Mouse (Mus musculus) C2C12 (cell line): ENCODE measurements around the gene Stk11ip. TPM values are rescaled to one million over a fixed set of nuclear protein-coding genes. Genes with fewer than 3 reads are reported as not detected.

Experiments used
- H3K27me3 ChIP-seq: one replicate; pipeline ENCODE4 v1.6.1; 2011; ENCODE audit not compliant: control insufficient read depth, insufficient read depth, insufficient read length
- H3K36me3 ChIP-seq: one replicate; pipeline ENCODE4 v1.6.1; 2011; ENCODE audit not compliant: control insufficient read depth, insufficient read depth
- H3K4me3 ChIP-seq: one replicate; pipeline ENCODE4 v1.5.1; 2011; ENCODE audit warnings: mild to moderate bottlenecking, control low read depth; ENCODE audit not compliant: poor library complexity, insufficient read depth, severe bottlenecking
- H3K79me2 ChIP-seq: one replicate; pipeline ENCODE4 v1.6.1; 2011; ENCODE audit not compliant: control insufficient read depth, insufficient read depth
- H3K79me3 ChIP-seq: one replicate; pipeline ENCODE4 v1.6.1; 2011; ENCODE audit warnings: low read depth, control low read depth
- H3ac ChIP-seq: one replicate; pipeline ENCODE3; 2011; ENCODE audit warnings: low read depth; ENCODE audit not compliant: control insufficient read depth, insufficient read length
- CEBPB ChIP-seq: IDR thresholded peaks from one replicate; pipeline ENCODE4 v1.6.1; 2011; ENCODE audit warnings: low read depth, mild to moderate bottlenecking, control low read depth, moderate library complexity
- CTCF ChIP-seq: IDR thresholded peaks from one replicate; pipeline ENCODE4 v1.5.1; 2011; ENCODE audit not compliant: control insufficient read depth, insufficient read depth, insufficient read length
- FOSL1 ChIP-seq: IDR thresholded peaks from one replicate; pipeline ENCODE4 v1.8.0; 2011; ENCODE audit warnings: mild to moderate bottlenecking, low read length; ENCODE audit not compliant: poor library complexity, insufficient read depth, severe bottlenecking
- MAX ChIP-seq: IDR thresholded peaks from one replicate; pipeline ENCODE4 v1.6.1; 2011; ENCODE audit warnings: mild to moderate bottlenecking, control low read depth
- MYOD1 ChIP-seq: IDR thresholded peaks from one replicate; pipeline ENCODE4 v1.6.1; 2011; ENCODE audit warnings: low read depth; ENCODE audit not compliant: control insufficient read depth, insufficient read length
- MYOG ChIP-seq: IDR thresholded peaks from one replicate; pipeline ENCODE4 v1.6.1; 2011; ENCODE audit not compliant: control insufficient read depth, insufficient read length; ENCODE audit errors: extremely low read depth
- USF1 ChIP-seq: IDR thresholded peaks from one replicate; pipeline ENCODE4 v1.6.1; 2011; ENCODE audit warnings: low read depth, mild to moderate bottlenecking, control low read depth, moderate library complexity
- polyA plus RNA-seq: library from polyadenylated mRNA; unstranded; fragments of >200 nt; fragmentation: generic; extraction: Trizol; gene quantifications from one replicate; pipeline ENCODE4 v1.2.1, GENCODE M21; 2012; ENCODE audit warnings: missing spikeins

The Stk11ip gene
- polyA plus RNA-seq, 1 experiment: 7.4 TPM

DNA sequence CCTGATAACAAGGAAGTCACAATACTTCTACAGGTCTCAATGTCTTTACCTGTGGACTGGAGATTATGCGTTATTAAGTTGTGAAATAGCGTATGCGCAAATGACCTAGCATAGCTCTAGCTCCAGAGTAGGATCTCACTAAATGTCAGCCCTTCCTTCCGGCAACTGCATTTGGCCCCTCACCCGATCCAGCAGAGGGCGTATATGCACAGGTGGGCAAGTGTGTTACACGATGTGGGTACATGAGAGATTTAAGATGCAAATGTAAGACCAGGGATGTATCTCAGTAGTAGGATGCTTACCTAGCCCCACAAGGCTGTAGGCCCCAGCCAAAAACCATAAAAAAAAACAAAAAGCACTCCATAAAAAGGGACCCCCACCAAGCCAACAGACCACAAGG lies 21.9 kb upstream of the Stk11ip start:
- TF ChIP-seq MYOG: no peak
- no peak for TF ChIP-seq MAX
- TF ChIP-seq MYOD1: no peak
- TF ChIP-seq CTCF: peak; percentile 10
- TF ChIP-seq USF1: no peak
- TF ChIP-seq CEBPB: no peak
- no peak for TF ChIP-seq FOSL1
- Histone ChIP-seq H3K27me3 (no peaks in the 10 kb centered on the region), H3K4me3 (no peak overlapping the region), H3ac (no peak overlapping the region), H3K36me3 (no peaks in the 10 kb centered on the region), H3K79me3 (no peaks in the 10 kb centered on the region), H3K79me2 (no peaks in the 10 kb centered on the region)

DNA sequence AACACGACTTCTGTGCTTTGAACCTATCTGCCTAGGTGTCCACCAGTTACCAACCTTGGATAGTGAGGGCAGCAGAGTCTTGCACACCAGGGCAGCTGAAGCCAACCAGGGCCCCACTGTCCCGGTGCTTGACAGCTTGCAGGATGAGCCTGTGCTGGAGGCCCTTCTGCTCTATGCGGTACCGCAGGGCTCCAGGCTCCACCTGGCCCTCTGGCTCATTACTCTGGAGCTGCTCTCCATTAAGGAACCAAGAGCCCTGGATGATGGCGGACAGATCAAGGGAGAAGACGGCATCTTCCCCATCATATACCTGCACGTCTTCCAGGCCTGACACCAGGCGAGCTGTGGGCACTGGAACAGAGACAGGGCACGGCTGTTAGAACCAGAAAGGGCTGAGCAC lies 19.4 kb upstream of the Stk11ip start:
- TF ChIP-seq MYOD1: no peak
- no peak for TF ChIP-seq MYOG
- no peak for TF ChIP-seq MAX
- TF ChIP-seq FOSL1: no peak
- TF ChIP-seq CTCF: no peak
- no peak for TF ChIP-seq CEBPB
- TF ChIP-seq USF1: no peak
- H3K79me2 ChIP-seq: no peaks in the 10 kb centered on the region
- H3K79me3 ChIP-seq: no peaks in the 10 kb centered on the region
- H3K36me3 ChIP-seq: no peaks in the 10 kb centered on the region
- peaks cover 1% of the 10 kb centered on the region for H3K27me3 ChIP-seq
- no peak overlapping the region for H3ac ChIP-seq
- H3K4me3 ChIP-seq: no peak overlapping the region

DNA sequence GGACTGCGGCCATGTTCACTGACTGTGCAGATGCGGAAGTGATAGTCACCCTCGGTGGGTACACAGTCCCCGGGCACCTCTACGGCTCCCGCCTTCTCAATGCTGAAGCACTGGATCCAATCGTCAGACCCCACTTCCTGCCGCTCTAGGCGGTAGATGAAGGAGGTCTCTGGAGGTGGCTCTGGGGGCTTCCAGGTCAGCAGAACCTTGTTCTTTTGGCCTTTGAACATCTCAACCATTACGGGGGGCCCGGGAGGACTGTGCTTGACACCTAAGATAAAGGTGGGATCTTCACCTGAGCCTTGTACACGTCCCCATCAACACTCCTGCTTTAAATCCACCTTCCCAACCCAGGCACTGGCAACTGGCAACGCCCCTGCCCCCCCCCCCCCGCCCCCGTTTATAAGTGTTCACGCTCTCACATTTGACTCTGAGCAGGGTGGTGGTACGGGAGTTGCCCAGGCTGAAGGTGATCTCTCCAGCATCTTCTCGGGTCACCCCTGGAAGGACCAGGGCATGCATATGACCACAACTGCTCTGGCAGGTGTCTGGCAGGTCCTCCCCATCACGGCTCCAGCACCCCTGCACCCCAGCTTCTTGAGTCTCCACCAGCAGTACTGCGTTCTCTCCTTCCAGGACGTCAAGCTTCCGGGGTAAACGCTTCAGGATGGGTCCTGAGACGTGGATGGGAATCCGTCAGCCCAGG lies 18.2 kb upstream of the Stk11ip start:
- Histone ChIP-seq H3K27me3 (peaks cover 4% of the 10 kb centered on the region), H3K79me2 (no peaks in the 10 kb centered on the region), H3K79me3 (no peaks in the 10 kb centered on the region), H3ac (no peak overlapping the region), H3K36me3 (no peaks in the 10 kb centered on the region), H3K4me3 (no peak overlapping the region)
- TF ChIP-seq MYOG: no peak
- no peak for TF ChIP-seq USF1
- no peak for TF ChIP-seq CEBPB
- no peak for TF ChIP-seq FOSL1
- TF ChIP-seq MYOD1: no peak
- no peak for TF ChIP-seq CTCF
- TF ChIP-seq MAX: no peak

DNA sequence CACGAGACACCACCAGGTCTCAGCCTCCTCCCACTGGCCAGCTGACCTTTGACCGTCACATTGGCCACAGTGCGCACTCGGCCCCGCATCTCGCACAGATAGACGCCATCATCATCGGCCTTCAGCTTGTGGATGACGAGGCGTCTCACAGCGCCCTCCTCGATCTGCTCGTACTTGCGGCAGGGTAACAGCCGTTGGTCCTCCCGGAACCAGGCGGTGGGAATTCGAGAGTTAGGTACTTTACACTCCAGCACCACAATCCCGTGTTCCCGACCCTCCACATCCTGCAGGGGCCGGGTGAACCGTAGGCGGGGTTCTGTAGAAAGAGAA lies 17.7 kb upstream of the Stk11ip start:
- Histone ChIP-seq H3K79me2 (no peaks in the 10 kb centered on the region), H3K4me3 (no peak overlapping the region), H3K79me3 (no peaks in the 10 kb centered on the region), H3K36me3 (no peaks in the 10 kb centered on the region), H3ac (no peak overlapping the region), H3K27me3 (peaks cover 4% of the 10 kb centered on the region)
- no peak for TF ChIP-seq CEBPB

DNA sequence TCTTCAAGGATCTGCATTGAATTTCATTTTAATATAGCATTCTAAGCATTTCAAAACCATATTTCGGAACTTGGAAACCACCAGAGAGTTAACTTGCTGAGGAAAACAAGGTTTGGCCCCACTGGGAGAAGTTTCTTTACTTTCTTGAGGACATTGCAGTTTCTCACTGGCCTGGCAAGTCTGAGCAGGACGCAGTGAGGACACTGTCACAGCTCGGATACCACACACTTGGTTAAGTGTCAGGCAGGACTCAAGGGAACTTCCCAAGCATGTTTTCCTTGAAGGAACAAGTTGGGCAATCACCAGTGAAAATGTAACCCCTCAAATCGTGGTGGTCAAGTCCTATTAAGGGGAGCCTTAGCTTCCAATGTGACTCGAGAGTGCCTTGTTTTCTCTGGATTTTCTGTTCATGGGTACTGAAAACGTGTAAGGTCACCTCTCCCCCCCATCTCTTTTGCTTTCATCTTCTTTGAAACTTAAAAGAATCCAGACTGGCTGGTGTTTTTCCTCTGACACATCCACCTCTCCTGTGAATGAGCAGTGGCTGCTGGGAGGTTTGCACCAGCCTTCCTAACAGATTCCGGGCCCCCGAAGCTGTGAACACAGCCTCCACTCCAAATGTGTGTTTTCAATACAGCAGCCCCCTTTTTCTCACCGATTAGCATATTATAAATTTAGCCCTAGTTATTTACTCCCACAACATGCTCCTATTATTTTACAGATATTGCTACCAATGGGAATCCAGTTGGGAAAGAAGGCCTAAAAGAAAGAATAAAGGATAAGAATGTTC lies 16.9 kb upstream of the Stk11ip start:
- no peaks in the 10 kb centered on the region for H3K36me3 ChIP-seq
- no peak overlapping the region for H3ac ChIP-seq
- no peak overlapping the region for H3K4me3 ChIP-seq
- no peaks in the 10 kb centered on the region for H3K79me2 ChIP-seq
- no peaks in the 10 kb centered on the region for H3K79me3 ChIP-seq
- peaks cover 4% of the 10 kb centered on the region for H3K27me3 ChIP-seq
- TF ChIP-seq MAX: no peak
- TF ChIP-seq MYOG: no peak
- no peak for TF ChIP-seq CEBPB
- no peak for TF ChIP-seq FOSL1
- no peak for TF ChIP-seq USF1
- TF ChIP-seq CTCF: no peak
- no peak for TF ChIP-seq MYOD1
